Mouse (Mus musculus): ENCODE measurements around the gene Prpsap1. TPM values are rescaled to one million over a fixed set of nuclear protein-coding genes. Genes with fewer than 3 reads are reported as not detected.
"Not testable (repeated sequence)": the region's sequence is repeated elsewhere in the genome, so short reads cannot be mapped to it uniquely, and the experiment has no call there.

The Prpsap1 gene
- polyA plus RNA-seq, 1 experiment from 2014 or later, result 171 TPM

DNA sequence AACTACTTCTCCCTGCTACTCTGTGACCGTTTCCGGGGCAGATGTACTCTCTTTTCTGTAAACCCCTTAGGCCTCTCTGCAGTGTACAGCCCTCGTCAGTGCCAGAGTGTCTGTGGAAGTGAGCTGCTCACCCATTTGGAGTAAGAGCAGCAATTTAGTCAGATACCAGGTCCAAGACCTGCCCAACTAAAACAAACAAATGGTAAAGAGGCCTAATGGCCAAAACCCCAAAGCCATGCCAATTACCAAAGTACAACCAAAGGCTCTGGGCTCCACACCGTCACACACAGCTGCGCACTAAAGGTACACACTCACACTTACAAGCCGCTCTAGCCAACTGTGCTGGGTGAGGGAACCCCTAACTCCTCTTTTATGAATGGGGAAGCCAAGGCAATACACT lies 17.3 kb downstream of the Prpsap1 start:
- Histone ChIP-seq H3K9ac (no peak overlapping the region), H3K27me3 (no peaks in the 10 kb centered on the region), H3K4me3 (no peak overlapping the region), H3K9me3 (no peaks in the 10 kb centered on the region), H3K4me1 (replicated peaks) (no peaks in the 10 kb centered on the region), H3K36me3 (peaks cover 98% of the 10 kb centered on the region), H3K4me2 (no peak overlapping the region), H3K27ac (no peak overlapping the region)
- no peak for ATAC-seq (ENCODE audit: low FRiP score)
- WGBS, result 91% methylated on average over 6 of the region's 6 CpGs

DNA sequence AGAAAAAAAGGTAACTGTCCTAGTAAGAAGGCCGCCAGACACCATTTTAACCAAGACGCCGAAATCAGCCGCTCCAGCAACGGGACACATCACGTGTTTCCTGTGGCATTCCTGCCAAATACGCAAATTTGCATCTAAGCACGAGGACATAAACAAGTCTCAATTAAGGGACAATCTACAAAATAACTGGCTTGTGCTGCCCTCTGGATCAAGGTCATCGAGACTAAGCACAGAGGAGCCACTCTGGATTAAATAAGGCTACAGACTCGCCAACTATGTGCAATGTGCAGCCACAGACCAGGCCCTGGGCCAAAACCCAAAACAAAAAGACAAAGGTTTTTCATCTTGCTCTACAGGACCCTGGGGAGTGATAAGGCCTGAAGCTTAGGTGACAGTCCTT lies 18.0 kb downstream of the Prpsap1 start:
- Histone ChIP-seq H3K27ac (no peak overlapping the region), H3K4me1 (replicated peaks) (no peaks in the 10 kb centered on the region), H3K9me3 (no peaks in the 10 kb centered on the region), H3K36me3 (peaks cover 98% of the 10 kb centered on the region), H3K9ac (no peak overlapping the region), H3K4me2 (no peak overlapping the region), H3K27me3 (no peaks in the 10 kb centered on the region), H3K4me3 (no peak overlapping the region)
- ATAC-seq (ENCODE audit: low FRiP score), result no peak
- WGBS, result 84% methylated on average over 10 of the region's 10 CpGs

DNA sequence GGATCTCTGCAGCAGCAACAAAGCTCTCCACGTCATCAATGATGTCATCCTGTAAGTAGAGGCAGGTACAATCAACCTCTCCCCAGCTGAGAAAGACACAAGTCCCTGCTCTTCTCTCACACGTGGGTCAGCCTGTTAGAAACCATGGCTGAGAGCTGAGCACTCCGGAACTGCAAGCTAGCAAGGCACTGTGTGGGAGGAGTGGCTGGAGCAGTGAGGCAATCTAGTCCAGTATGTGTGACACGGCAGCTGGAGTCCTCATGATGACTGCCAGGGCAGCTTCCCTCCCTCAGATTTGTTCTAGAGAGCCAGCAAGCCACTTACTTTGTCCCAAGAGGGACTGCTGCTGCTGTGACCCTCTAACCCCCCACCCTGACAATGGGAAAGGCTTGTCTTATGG lies 21.7 kb downstream of the Prpsap1 start:
- H3K4me3 ChIP-seq, result no peak overlapping the region
- no peaks in the 10 kb centered on the region for H3K9me3 ChIP-seq
- H3K9ac ChIP-seq, result no peak overlapping the region
- 86% methylated on average over 4 of the region's 4 CpGs for WGBS
- no peak overlapping the region for H3K27ac ChIP-seq
- H3K4me1 ChIP-seq (replicated peaks), result no peaks in the 10 kb centered on the region
- ATAC-seq (ENCODE audit: low FRiP score), result no peak
- no peak overlapping the region for H3K4me2 ChIP-seq
- H3K36me3 ChIP-seq, result peaks cover 78% of the 10 kb centered on the region
- no peaks in the 10 kb centered on the region for H3K27me3 ChIP-seq

DNA sequence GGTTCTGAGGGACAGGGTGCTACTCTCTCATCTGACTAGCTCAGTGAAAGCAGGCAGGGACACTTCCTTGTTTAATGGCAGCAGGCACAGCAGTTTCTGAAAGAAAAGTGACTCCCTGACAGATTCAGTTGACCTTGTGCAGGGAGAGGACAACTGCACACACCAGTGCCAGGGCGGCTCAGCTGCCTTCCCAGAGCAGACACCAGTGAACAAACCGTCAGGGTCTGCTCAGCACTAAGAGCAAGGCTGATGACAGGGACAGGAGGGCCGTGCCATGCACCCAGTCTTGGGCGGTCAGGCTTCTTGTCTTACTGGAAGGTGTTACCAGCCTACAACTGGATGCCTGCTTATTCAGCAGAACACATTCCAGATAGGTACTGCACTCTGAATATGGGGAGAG lies 23.1 kb downstream of the Prpsap1 start:
- 89% methylated on average over 4 of the region's 4 CpGs for WGBS

DNA sequence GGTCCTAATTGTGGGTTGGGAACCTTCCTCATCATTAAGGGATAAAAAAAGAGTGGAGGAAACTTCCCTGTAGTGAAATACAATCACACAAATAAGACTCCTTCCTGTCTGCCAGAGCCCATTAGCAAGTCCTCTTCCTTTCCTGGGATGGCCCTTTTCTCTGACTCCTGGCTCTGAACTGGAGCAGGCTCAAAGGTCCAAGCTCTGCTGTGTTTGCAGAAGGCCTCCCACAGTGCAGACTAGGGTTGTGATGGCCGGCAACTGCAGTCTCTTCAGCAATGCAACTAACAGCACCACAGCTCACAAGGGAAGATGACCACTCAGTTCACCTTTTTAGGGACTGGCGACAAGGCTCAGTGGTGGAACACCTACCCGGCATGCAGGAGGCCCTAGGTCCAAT lies 23.8 kb downstream of the Prpsap1 start:
- Histone ChIP-seq H3K4me2 (no peak overlapping the region), H3K27me3 (0 out of 2 replicates have a peak, but pooled peaks cover 3% of the 10 kb centered on the region), H3K4me1 (replicated peaks) (no peaks in the 10 kb centered on the region), H3K27ac (no peak overlapping the region), H3K4me3 (no peak overlapping the region), H3K9ac (no peak overlapping the region; the same call in 1 of the 2 replicates), H3K36me3 (peaks cover 57% of the 10 kb centered on the region), H3K9me3 (no peaks in the 10 kb centered on the region)
- WGBS, result 90% methylated on average over 3 of the region's 3 CpGs
- no peak for ATAC-seq (ENCODE audit: low FRiP score)

More for the DNA sequence above, 23.1 kb downstream of the Prpsap1 start:
- H3K9me3 ChIP-seq, result no peaks in the 10 kb centered on the region
- no peak overlapping the region for H3K4me2 ChIP-seq
- no peak overlapping the region for H3K4me3 ChIP-seq
- no peaks in the 10 kb centered on the region for H3K4me1 ChIP-seq (replicated peaks)
- no peak overlapping the region for H3K27ac ChIP-seq
- H3K36me3 ChIP-seq, result peaks cover 64% of the 10 kb centered on the region
- ATAC-seq (ENCODE audit: low FRiP score), result no peak
- no peak overlapping the region for H3K9ac ChIP-seq
- H3K27me3 ChIP-seq, result 0 out of 2 replicates have a peak, but pooled peaks cover under 1% of the 10 kb centered on the region

DNA sequence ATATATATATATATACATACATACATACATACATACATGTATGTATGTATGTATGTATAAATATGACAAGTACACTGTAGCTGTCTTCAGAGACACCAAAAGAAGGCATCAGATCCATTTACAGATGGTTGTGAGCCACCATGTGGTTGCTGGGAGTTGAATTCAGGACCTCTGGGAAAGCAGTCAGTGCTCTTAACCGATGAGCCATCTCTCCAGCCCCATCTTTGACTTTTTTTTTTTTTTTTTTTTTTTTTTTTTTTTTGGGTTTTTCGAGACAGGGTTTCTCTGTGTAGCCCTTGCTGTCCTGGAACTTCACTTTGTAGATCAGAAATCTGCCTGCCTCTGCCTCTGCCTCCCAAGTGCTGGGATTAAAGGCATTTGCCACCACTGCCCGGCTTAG lies 25.7 kb downstream of the Prpsap1 start:
- not testable (repeated sequence) for H3K27me3 ChIP-seq; H3K4me3 ChIP-seq; H3K4me1 ChIP-seq (replicated peaks); H3K4me2 ChIP-seq; ATAC-seq (ENCODE audit: low FRiP score); H3K9me3 ChIP-seq; H3K27ac ChIP-seq; H3K9ac ChIP-seq
- peaks cover 39% of the 10 kb centered on the region for H3K36me3 ChIP-seq
- WGBS, result 87% methylated on average over 3 of the region's 3 CpGs

DNA sequence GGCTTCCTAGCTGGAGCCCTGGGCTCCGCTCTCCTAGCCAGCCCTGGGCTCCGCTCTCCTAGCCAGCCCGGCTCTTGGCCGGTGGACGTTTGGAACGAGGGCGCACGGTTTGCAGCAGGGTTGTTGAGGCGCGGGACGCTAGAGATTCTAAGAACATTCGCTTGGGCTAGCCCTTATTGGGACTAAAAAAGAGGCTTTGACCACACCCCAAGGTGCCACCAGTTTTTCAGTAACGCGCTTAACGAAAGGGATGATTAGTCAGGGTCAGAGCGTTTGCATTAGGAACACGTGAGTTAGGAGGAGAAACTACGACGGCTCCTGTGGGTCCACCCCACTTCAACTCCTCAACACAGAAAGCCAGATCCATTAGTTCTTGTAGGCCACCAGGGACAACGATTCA lies 27.9 kb downstream of the Prpsap1 start, which contains the start of gene Qrich2:
Qrich2 (minus strand) TSS at position 101 of the 400 bp plus-strand sequence.
- WGBS, result 58% methylated on average over 20 of the region's 20 CpGs
- H3K27ac ChIP-seq, result no peak within 1 kb of the TSS
- no peaks in the 10 kb centered on the region; the same call in 1 of the 2 replicates for H3K4me1 ChIP-seq (replicated peaks)
- no peak within 1 kb of the TSS for H3K9ac ChIP-seq
- no peak for ATAC-seq (ENCODE audit: low FRiP score)
- no peak within 1 kb of the TSS for H3K4me3 ChIP-seq
- no peak within 1 kb of the TSS for H3K4me2 ChIP-seq
- H3K36me3 ChIP-seq, result peaks cover 17% of the 10 kb centered on the region
- 0 out of 2 replicates have a peak, but pooled peaks cover 3% of the 10 kb centered on the region for H3K27me3 ChIP-seq
- no peaks in the 10 kb centered on the region for H3K9me3 ChIP-seq

DNA sequence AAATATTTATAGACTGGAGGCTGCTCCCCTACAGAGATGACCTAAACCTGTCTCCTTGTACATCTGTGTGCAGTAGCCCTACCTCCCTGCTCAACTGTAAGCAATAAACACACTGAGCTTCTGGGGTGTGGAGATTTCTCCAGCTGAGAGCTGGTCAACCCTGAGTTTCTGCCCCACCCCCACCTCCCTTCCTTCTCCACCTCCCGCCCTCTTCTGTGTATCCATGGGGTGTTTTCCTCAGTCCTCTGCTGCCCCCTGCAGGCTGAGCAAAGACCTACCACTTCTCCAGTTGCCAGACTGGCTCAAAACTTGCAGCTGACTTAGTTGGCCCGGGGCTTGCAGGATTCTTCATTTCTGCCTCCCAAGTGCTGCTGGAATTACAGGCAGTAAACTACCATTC lies 30.2 kb downstream of the Prpsap1 start:
- no peak overlapping the region for H3K27ac ChIP-seq
- WGBS, result 17% methylated on average over 2 of the region's 2 CpGs
- no peaks in the 10 kb centered on the region for H3K36me3 ChIP-seq
- H3K4me1 ChIP-seq (replicated peaks), result no peaks in the 10 kb centered on the region; the same call in 1 of the 2 replicates
- no peak overlapping the region for H3K4me3 ChIP-seq
- no peak overlapping the region for H3K9ac ChIP-seq
- no peak overlapping the region for H3K4me2 ChIP-seq
- ATAC-seq (ENCODE audit: low FRiP score), result no peak; the same call in 1 of the 2 replicates
- H3K27me3 ChIP-seq, result 0 out of 2 replicates have a peak, but pooled peaks cover 3% of the 10 kb centered on the region
- H3K9me3 ChIP-seq, result no peaks in the 10 kb centered on the region

DNA sequence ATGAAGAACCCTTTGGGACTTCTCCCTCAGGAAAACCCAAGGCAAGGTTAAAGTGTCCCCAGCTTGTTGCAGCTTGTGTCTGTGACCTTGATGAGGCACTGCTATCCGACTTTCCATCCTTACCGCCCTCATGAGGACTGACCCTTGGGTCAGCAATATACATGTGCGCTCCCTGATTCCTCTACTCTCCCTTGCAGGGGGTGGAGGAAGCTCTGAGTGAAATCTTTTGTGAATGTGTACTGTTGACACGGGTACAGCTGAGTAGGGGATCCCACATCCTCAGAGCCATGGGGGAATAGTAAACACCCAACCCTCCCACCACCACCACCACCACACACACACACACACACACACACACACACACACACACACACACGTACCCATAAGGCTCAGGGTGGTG lies 30.7 kb downstream of the Prpsap1 start:
- Histone ChIP-seq H3K36me3 (no peaks in the 10 kb centered on the region), H3K27me3 (0 out of 2 replicates have a peak, but pooled peaks cover 3% of the 10 kb centered on the region), H3K27ac (no peak overlapping the region), H3K4me3 (no peak overlapping the region), H3K9ac (no peak overlapping the region), H3K9me3 (no peaks in the 10 kb centered on the region), H3K4me1 (replicated peaks) (no peaks in the 10 kb centered on the region; the same call in 1 of the 2 replicates), H3K4me2 (no peak overlapping the region)
- WGBS, result 58% methylated on average over 5 of the region's 5 CpGs
- ATAC-seq (ENCODE audit: low FRiP score), result no peak; the same call in 1 of the 2 replicates

DNA sequence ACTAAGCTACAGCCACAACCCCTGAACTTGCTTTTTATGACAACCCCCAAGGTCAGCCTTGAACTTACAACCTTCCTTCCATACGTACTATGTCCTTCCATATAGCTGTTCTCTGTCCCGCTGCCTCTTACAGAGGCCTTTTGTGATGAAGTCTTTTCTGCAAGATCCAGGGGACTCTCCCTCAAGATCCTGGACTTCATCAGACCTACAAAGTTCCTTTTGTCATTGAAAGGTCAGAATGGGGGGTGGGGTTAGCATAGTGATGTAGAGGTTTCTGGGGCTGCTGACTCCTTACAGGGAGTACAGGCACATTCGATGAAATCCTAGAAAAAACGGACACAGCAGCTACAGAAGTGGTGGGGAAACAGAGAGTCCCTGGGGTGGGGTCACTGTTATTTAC lies 34.2 kb downstream of the Prpsap1 start:
- no peak overlapping the region for H3K4me3 ChIP-seq
- no peak overlapping the region for H3K9ac ChIP-seq
- H3K36me3 ChIP-seq, result no peaks in the 10 kb centered on the region
- H3K27ac ChIP-seq, result no peak overlapping the region
- no peak overlapping the region for H3K4me2 ChIP-seq
- H3K27me3 ChIP-seq, result no peaks in the 10 kb centered on the region
- no peak for ATAC-seq (ENCODE audit: low FRiP score)
- 58% methylated on average over 4 of the region's 4 CpGs for WGBS
- no peaks in the 10 kb centered on the region for H3K9me3 ChIP-seq
- no peaks in the 10 kb centered on the region; the same call in 1 of the 2 replicates for H3K4me1 ChIP-seq (replicated peaks)

DNA sequence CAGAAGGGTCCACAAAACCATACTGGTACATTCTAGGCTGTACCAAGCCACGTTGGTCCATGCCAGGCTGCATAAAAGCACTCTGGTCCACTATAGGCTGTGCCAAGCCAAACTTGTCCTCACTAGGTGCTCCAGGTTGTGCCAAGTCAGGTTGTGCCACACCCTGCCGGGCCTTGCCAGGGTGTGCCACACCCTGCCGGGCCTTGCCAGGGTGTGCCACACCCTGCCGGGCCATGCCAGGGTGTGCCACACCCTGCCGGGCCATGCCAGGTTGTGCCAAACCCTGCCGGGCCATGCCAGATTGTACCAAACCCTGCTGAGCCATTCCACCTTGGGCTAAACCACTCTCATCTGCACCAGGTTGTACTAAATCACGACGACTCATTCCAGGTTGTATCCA lies 37.8 kb downstream of the Prpsap1 start:
- WGBS, result 85% methylated on average over 8 of the region's 8 CpGs
- H3K9ac ChIP-seq, result no peak overlapping the region
- H3K4me2 ChIP-seq, result no peak overlapping the region
- H3K36me3 ChIP-seq, result no peaks in the 10 kb centered on the region
- no peak for ATAC-seq (ENCODE audit: low FRiP score)
- H3K4me3 ChIP-seq, result no peak overlapping the region
- no peak overlapping the region for H3K27ac ChIP-seq
- no peaks in the 10 kb centered on the region for H3K4me1 ChIP-seq (replicated peaks)
- no peaks in the 10 kb centered on the region for H3K9me3 ChIP-seq
- no peaks in the 10 kb centered on the region for H3K27me3 ChIP-seq

DNA sequence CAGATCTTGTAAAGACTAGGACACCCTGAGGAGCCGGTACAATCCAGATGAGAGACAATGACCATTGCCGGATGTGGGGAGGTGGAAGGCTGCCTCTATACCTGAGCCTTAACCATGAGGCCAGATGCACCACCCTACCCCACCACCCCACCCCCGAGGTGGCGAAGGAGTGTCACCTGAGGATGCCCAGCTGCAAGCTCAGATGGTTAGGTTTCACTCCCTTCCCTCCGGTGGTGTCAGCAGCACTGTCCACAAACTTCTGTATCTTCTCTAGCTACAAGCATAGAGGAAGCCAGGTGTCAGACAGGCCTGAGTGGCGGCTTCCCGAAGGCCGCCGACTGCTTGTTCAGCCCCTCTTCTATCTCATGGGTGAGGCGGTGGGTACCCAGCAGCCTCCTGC lies 40.1 kb downstream of the Prpsap1 start:
- no peak for ATAC-seq (ENCODE audit: low FRiP score)
- Histone ChIP-seq H3K9ac (no peak overlapping the region), H3K27me3 (no peaks in the 10 kb centered on the region), H3K4me2 (no peak overlapping the region), H3K4me3 (no peak overlapping the region), H3K9me3 (peaks cover 12% of the 10 kb centered on the region), H3K27ac (no peak overlapping the region), H3K36me3 (no peaks in the 10 kb centered on the region), H3K4me1 (replicated peaks) (no peaks in the 10 kb centered on the region)
- whole genome bisulfite sequencing, result 96% methylated on average over 10 of the region's 10 CpGs

DNA sequence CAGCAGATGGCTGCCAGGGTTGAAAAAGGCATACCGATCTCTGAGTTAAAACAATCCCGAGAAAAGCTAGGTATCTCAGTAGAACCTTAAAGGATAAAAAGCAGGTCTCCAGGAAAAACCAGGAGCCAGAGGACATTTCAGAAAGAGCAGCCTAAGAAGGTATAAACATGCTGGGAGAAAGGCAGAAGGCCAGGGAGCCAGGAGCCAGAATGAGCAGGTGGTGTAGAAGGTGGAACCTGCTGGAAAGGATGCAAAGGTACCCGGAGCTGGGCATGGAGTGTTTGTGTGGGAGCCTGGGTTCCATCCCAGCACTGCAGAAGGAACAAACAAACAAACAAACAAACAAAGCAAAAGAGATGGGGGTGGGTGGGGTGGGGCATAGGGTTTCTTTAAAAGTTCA lies 44.7 kb downstream of the Prpsap1 start:
- Histone ChIP-seq H3K27me3 (peaks cover 23% of the 10 kb centered on the region), H3K4me1 (replicated peaks) (peaks cover 11% of the 10 kb centered on the region; the same call in 1 of the 2 replicates), H3K36me3 (no peaks in the 10 kb centered on the region), H3K4me3 (no peak overlapping the region), H3K9me3 (peaks cover 12% of the 10 kb centered on the region), H3K4me2 (no peak overlapping the region), H3K27ac (no peak overlapping the region), H3K9ac (no peak overlapping the region)
- no peak for ATAC-seq (ENCODE audit: low FRiP score)
- 92% methylated on average over 3 of the region's 3 CpGs for WGBS

All from hindbrain, embryonic 13.5 days (tissue).